Mouse (Mus musculus) embryonic facial prominence, embryonic 13.5 days (tissue): ENCODE measurements around the gene Abhd16b. TPM values are rescaled to one million over a fixed set of nuclear protein-coding genes. Genes with fewer than 3 reads are reported as not detected.

Source experiments
- ATAC-seq: fragments of 200-750 bp; cut with Nextera tagmentation; 2 replicates; pipeline ENCODE4 v1.8.0; 2017; ENCODE audit warnings: low read depth; ENCODE audit not compliant: insufficient number of reproducible peaks, insufficient read depth, low FRiP score, low TSS enrichment
- H3K27ac ChIP-seq: fragments of 300-500 bp; sonication (generic); 2 replicates; pipeline ENCODE4 v1.5.1; 2015; ENCODE audit warnings: moderate library complexity, mild to moderate bottlenecking, inconsistent platforms
- H3K27me3 ChIP-seq: fragments of 300-500 bp; sonication (generic); 2 replicates; pipeline ENCODE4 v1.6.1; 2015; ENCODE audit warnings: mild to moderate bottlenecking, inconsistent platforms
- H3K36me3 ChIP-seq: fragments of 300-500 bp; sonication (generic); 2 replicates; pipeline ENCODE4 v1.6.1; 2015; ENCODE audit warnings: mild to moderate bottlenecking, inconsistent platforms
- H3K4me1 ChIP-seq: fragments of 300-500 bp; sonication (generic); 2 replicates; pipeline ENCODE4 v1.6.1; 2015; ENCODE audit warnings: inconsistent platforms
- H3K4me2 ChIP-seq: fragments of 300-500 bp; sonication (generic); 2 replicates; pipeline ENCODE4 v1.6.1; 2015; ENCODE audit warnings: moderate library complexity, mild to moderate bottlenecking, inconsistent platforms
- H3K4me3 ChIP-seq: fragments of 300-500 bp; sonication (generic); 2 replicates; pipeline ENCODE4 v1.5.1; 2015; ENCODE audit warnings: mild to moderate bottlenecking, inconsistent platforms
- H3K9ac ChIP-seq: fragments of 300-500 bp; sonication (generic); 2 replicates; pipeline ENCODE4 v1.6.1; 2015; ENCODE audit warnings: mild to moderate bottlenecking, inconsistent platforms
- H3K9me3 ChIP-seq: fragments of 300-500 bp; sonication (generic); 2 replicates; pipeline ENCODE4 v1.6.1; 2016; ENCODE audit warnings: inconsistent platforms
- WGBS: fragments of 180-500 bp; shearing (Covaris S2); methylation state at CpG from one replicate; pipeline ENCODE4 v1.1.7; 2015; ENCODE audit warnings: mixed read lengths; 5-methylcytosine and 5-hydroxymethylcytosine counted together
- polyA plus RNA-seq: library from polyadenylated mRNA; unstranded; fragments of >200 nt; fragmentation: Nextera tagmentation; extraction: Ambion mirVana; gene quantifications from 2 replicates; pipeline ENCODE4 v1.2.1, GENCODE M21; 2015

The Abhd16b gene
- polyA plus RNA-seq, 1 experiment from 2014 or later: 0.11 TPM

- no peak for ATAC-seq
- Histone ChIP-seq H3K36me3 (no peaks in the 10 kb centered on the region), H3K4me1 (peaks cover 15% of the 10 kb centered on the region), H3K27ac (no peak overlapping the region), H3K27me3 (peaks cover 61% of the 10 kb centered on the region), H3K4me3 (no peak overlapping the region), H3K9ac (no peak overlapping the region), H3K9me3 (no peaks in the 10 kb centered on the region), H3K4me2 (no peak overlapping the region)
- WGBS: 45% methylated on average over 7 of the region's 7 CpGs
Observed at GRCm38 (mm10) chr2:181463008-181463738, 29.8 kb upstream of the Abhd16b start.

- 49% methylated on average over 3 of the region's 3 CpGs for WGBS
- H3K4me2 ChIP-seq: no peak overlapping the region
Observed at GRCm38 (mm10) chr2:181465423-181465822, 27.6 kb upstream of the Abhd16b start.

DNA sequence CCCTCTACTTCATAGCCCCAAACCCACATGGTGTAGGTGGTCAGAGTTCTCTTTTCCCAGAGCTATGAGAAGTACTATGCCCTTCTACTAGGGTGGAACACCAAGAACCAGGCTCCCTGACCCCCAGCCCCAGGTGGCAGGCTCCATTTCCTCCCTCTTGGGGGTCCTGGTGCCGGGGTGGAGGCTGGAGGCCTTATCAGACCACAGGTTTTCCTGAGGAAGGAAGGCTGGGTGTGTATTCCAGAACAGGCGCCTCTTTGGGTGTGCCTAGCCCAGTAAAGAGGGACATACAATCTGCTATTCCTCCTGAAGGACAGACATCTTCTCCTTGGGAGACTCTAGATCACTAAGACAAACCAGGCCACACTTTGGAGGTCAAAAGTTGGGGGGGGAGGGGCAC lies 22.7 kb upstream of the Abhd16b start:
- 73% methylated on average over 2 of the region's 2 CpGs for WGBS
- H3K4me3 ChIP-seq: no peak overlapping the region
- no peaks in the 10 kb centered on the region for H3K9me3 ChIP-seq
- no peak overlapping the region for H3K4me2 ChIP-seq
- no peaks in the 10 kb centered on the region for H3K4me1 ChIP-seq
- no peak overlapping the region for H3K9ac ChIP-seq
- no peak overlapping the region for H3K27ac ChIP-seq
- ATAC-seq: no peak
- H3K27me3 ChIP-seq: no peaks in the 10 kb centered on the region
- no peaks in the 10 kb centered on the region for H3K36me3 ChIP-seq

More at GRCm38 (mm10) chr2:181465423-181465822, 27.6 kb upstream of the Abhd16b start:
- Histone ChIP-seq H3K9me3 (no peaks in the 10 kb centered on the region), H3K9ac (no peak overlapping the region), H3K27me3 (peaks cover 40% of the 10 kb centered on the region), H3K4me3 (no peak overlapping the region), H3K4me1 (peaks cover under 1% of the 10 kb centered on the region; the same call in 1 of the 2 replicates), H3K36me3 (no peaks in the 10 kb centered on the region), H3K27ac (no peak overlapping the region)
- ATAC-seq: no peak

GRCm38 (mm10) chr2:181471246-181471645 lies 21.8 kb upstream of the Abhd16b start:
- no peaks in the 10 kb centered on the region for H3K4me1 ChIP-seq
- H3K4me3 ChIP-seq: no peak overlapping the region
- WGBS: 52% methylated on average over 5 of the region's 5 CpGs
- no peak for ATAC-seq
- no peaks in the 10 kb centered on the region for H3K36me3 ChIP-seq
- H3K27ac ChIP-seq: no peak overlapping the region
- no peaks in the 10 kb centered on the region for H3K27me3 ChIP-seq
- no peak overlapping the region for H3K4me2 ChIP-seq
- H3K9me3 ChIP-seq: no peaks in the 10 kb centered on the region
- H3K9ac ChIP-seq: no peak overlapping the region

GRCm38 (mm10) chr2:181472256-181472827 lies 20.7 kb upstream of the Abhd16b start:
- no peak for ATAC-seq
- WGBS: 17% methylated on average over 1 of the region's 1 CpGs
- H3K9me3 ChIP-seq: no peaks in the 10 kb centered on the region

GRCm38 (mm10) chr2:181483120-181483519 lies 9.9 kb upstream of the Abhd16b start:
- no peak overlapping the region for H3K27ac ChIP-seq
- H3K9ac ChIP-seq: no peak overlapping the region
- H3K4me2 ChIP-seq: no peak overlapping the region
- H3K4me3 ChIP-seq: no peak overlapping the region
- WGBS: 59% methylated on average over 2 of the region's 2 CpGs
- no peaks in the 10 kb centered on the region for H3K36me3 ChIP-seq
- no peak for ATAC-seq
- no peaks in the 10 kb centered on the region for H3K27me3 ChIP-seq
- H3K9me3 ChIP-seq: no peaks in the 10 kb centered on the region
- H3K4me1 ChIP-seq: no peaks in the 10 kb centered on the region; the same call in 1 of the 2 replicates

More at GRCm38 (mm10) chr2:181472256-181472827, 20.7 kb upstream of the Abhd16b start:
- H3K4me2 ChIP-seq: no peak overlapping the region
- H3K4me1 ChIP-seq: no peaks in the 10 kb centered on the region
- H3K9ac ChIP-seq: 0 out of 2 replicates have a peak overlapping the region, but pooled peaks have one; percentile 33
- no peaks in the 10 kb centered on the region for H3K27me3 ChIP-seq
- no peaks in the 10 kb centered on the region for H3K36me3 ChIP-seq
- no peak overlapping the region for H3K4me3 ChIP-seq
- H3K27ac ChIP-seq: no peak overlapping the region

GRCm38 (mm10) chr2:181483562-181484318 lies 9.3 kb upstream of the Abhd16b start:
- Histone ChIP-seq H3K27me3 (no peaks in the 10 kb centered on the region), H3K4me3 (no peak overlapping the region), H3K36me3 (no peaks in the 10 kb centered on the region), H3K9me3 (no peaks in the 10 kb centered on the region), H3K4me1 (no peaks in the 10 kb centered on the region; the same call in 1 of the 2 replicates), H3K9ac (no peak overlapping the region), H3K4me2 (no peak overlapping the region), H3K27ac (no peak overlapping the region)
- WGBS: 33% methylated on average over 7 of the region's 7 CpGs
- 0 out of 2 replicates have a peak, but pooled peaks have one; percentile 20 for ATAC-seq

- no peaks in the 10 kb centered on the region; the same call in 1 of the 2 replicates for H3K4me1 ChIP-seq
- no peak for ATAC-seq
- WGBS: 79% methylated on average over 6 of the region's 6 CpGs
- H3K27ac ChIP-seq: no peak overlapping the region
- H3K4me2 ChIP-seq: no peak overlapping the region
- H3K27me3 ChIP-seq: no peaks in the 10 kb centered on the region
- H3K4me3 ChIP-seq: no peak overlapping the region
- no peaks in the 10 kb centered on the region for H3K9me3 ChIP-seq
- H3K9ac ChIP-seq: no peak overlapping the region
- no peaks in the 10 kb centered on the region for H3K36me3 ChIP-seq
Observed at GRCm38 (mm10) chr2:181484456-181485233, 8.4 kb upstream of the Abhd16b start.

DNA sequence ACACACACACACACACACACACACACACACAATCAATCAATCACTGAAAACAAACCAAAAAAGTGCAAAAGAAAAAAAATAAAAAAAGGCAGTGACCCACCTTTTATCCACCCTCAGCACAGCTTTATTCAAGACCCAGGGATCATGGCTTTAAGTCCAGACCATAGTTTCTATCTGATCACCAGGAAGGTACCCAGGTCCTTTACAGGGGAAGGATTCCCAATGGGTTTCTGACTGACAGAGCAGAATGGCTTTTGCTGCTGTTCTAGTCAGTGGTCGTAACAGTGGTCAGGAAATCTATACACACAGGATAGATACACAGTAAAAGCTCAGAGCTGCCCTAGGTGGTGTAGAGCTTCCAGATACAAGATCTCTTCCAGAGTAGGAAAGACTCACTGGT lies 7.3 kb upstream of the Abhd16b start:
- Histone ChIP-seq H3K4me3 (no peak overlapping the region), H3K4me2 (no peak overlapping the region), H3K36me3 (no peaks in the 10 kb centered on the region), H3K9ac (no peak overlapping the region), H3K27ac (no peak overlapping the region), H3K9me3 (no peaks in the 10 kb centered on the region), H3K27me3 (no peaks in the 10 kb centered on the region), H3K4me1 (no peaks in the 10 kb centered on the region; the same call in 1 of the 2 replicates)
- ATAC-seq: no peak
- 15% methylated on average over 1 of the region's 1 CpGs for WGBS

DNA sequence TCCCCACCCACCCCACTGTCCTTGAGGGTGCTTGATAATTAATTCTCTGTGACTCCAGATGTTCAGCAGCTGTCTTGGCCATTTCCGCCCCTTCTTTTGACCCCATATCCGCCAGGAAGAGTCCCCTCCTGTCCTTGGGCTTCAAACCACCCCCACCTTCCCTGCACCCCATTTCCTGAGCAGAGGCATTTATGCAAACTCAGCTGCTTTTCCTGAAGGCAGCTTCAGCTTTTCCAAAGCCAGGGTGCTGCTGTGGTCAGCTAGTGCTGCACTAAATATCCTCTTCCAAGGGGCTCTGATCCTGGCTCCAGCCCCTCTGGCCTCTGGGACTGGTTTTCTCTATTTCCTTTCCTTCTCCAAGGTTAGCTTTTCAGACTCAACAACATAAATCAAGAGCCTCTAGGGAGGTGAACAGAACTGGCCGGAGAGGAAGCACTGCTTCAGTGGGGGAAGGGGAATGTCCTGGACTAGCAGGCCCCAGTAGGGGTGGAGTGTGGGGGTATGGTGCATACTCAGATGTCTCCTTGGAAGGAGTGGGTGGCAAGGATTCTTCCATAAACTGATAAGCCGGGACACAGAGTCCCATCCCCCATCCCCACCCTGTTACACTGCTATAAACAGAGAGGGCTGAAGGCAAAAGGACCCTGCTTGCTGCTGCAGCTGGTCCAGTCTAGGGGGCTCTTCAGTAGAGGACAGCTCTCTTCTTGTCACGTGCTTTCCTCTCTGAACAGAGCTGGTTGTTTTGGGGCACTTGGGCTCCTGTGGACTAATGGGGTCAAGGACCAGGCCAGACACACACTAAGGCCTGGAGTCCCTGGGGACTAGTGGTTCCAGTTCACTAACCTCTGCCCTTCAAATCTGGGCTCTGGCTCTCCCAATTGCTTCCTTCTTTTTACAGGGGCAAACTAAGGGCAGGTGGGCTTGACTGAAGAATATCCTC lies 5.4 kb upstream of the Abhd16b start:
- H3K9me3 ChIP-seq: no peaks in the 10 kb centered on the region
- H3K4me1 ChIP-seq: no peaks in the 10 kb centered on the region; the same call in 1 of the 2 replicates
- no peak for ATAC-seq
- WGBS: 23% methylated on average over 5 of the region's 5 CpGs
- H3K27me3 ChIP-seq: no peaks in the 10 kb centered on the region
- H3K9ac ChIP-seq: no peak overlapping the region; the same call in 1 of the 2 replicates
- no peak overlapping the region for H3K4me3 ChIP-seq
- H3K4me2 ChIP-seq: no peak overlapping the region
- no peak overlapping the region; the same call in 1 of the 2 replicates for H3K27ac ChIP-seq
- no peaks in the 10 kb centered on the region for H3K36me3 ChIP-seq
